Mouse (Mus musculus) CH12F3 (cell line): ENCODE measurements around the gene Hdac11.

Source experiments
- in situ Hi-C: fragments of 300-500 bp; cut with MboI; formaldehyde crosslinking; loops from 2 replicates; pipeline ENCODE4 v1.14.3; 2020; ENCODE audit warnings: low sequenced_read_pairs

Hdac11 gene

DNA sequence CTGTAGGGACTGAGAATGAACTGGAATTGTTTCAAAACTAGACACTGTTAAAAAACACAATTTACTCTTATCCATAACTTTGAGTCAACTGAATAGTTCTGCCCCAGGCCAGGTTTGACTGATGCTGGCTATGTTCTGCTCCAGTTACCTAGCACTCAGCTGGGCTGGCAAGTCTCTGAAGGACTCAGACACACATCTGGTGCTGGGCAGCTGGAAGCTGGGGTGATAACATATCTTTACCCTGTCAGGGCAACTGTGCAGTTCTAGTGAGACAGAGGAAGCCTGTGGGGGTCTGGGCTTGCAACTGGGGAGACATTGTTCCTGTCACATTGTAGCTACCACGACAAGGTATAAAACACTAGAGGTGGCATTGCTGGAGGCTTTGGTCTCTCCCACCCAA lies 25.6 kb upstream of the Hdac11 start:
- in situ Hi-C loops = no loop called here

DNA sequence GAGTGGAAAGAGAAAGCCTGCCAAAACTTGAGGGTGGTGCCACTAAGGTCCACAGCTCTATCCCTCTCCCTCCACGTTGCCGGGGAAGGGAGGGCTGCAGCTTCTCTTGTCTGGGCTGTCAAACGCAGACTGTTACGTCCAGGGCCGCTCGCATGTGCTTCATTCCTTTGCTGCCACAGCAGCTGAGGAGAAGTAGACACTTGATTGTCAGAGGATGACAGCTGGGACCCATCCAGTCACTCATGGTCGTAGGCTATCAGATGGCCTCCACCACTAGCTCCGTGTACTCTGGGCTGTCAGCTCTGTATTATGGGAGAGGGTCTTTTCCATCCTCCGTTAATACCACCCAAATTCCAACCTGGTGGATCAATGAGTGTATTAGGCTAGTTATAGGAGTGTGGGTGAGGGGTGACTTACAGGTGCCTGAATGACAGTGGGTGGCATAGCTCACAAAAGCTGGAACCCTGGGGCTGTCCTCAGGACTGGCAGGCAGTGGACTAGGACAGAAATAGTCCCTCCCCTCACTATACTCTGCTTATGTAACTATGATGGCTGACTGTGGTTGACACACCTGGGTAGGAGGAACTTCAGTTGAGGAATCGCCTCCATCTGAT lies 19.0 kb upstream of the Hdac11 start:
- in situ Hi-C loops = no loop called here

DNA sequence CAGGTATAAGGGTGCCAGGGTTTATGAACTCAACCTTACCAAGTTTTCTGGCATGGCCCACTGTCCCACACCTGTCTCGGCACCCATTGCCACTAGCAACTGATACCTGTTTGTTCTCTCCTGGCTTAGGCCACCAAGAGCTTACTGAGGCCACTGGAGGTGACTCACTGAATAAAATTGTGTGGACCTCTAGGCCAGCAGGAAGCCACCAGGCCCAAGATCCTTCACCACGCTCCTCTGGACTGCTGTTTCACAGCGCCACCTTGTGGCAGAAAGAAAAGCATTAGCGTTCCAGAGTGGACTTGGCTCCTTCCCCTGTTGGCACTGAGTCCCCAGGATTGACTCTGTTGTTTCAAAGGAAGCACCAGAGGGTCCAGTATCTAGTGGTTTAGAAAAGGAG lies 16.6 kb upstream of the Hdac11 start:
- in situ Hi-C loops = no loop called here

DNA sequence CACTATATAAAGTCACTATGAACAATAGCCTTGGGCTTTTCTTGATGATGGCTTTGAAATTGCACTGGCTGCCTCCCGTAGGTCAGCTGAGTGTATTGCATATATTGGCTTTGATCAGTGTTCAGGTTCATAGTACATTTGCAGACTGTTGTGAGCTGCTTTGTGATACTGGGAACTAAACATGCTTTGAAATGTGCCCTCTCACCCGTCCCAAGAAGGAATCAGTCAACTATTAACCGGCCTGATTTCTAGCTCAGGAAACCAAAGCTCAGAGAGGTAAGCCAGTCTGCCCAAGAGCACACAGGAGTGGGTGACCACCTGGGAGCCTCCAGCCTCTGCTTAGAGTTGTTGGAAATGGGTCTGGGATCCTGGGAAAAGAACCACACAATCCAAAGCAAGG lies 11.4 kb upstream of the Hdac11 start:
- in situ Hi-C loops = no loop called here

DNA sequence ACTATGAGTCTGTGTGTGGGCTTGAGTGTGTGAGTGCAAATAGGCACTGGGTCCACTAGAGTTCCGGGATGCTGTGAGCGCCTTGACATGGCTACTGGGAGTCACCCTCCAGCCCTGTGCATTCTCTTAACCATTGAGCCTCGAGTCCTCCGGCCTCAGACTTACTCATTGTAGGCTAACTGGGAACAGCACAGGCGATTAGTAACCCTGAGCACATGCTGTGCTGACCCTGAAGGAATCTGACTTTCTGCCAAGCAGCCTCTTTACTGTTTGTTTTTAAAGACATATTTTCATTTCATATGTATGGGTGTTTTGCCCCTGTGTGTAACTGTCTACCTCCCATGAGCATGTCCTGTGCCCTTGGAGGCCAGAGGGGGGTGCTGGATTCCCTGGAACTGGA lies 10.9 kb upstream of the Hdac11 start:
- in situ Hi-C loops = no loop called here

DNA sequence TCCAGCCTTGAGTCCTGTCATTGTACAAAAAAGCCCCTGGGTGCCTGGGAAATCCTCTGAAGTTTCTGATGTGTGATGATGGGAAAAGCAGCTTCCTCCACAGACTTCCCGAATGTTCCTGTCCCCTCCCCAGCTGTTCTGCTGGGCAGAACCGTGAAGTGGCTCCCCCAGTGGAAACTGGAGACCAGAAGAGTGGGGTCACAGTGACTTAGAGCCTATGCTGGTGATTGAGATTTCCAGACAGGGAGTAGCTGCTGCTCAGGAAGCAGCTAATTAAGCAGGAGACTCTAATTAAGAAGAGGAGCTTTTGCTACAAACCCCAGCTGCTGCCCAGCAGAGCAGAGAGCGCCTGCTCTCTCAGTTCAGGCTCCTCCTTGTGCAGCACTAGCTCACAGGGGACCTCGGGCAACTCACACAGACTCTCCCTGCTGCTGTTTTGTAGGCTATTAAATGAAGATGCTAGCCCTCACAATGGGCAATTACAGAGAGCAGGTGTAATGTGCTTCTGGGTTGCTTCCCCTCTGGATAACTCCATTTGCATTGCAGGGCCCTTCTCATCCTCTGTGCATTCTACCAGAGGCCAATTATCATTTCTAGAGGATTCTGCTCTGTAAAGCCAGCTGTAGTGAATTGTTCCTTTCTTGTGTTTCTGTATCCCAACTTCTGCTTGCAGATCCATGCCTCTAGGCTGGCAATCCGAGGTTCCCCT lies 9.9 kb upstream of the Hdac11 start:
- in situ Hi-C loops = no loop called here

DNA sequence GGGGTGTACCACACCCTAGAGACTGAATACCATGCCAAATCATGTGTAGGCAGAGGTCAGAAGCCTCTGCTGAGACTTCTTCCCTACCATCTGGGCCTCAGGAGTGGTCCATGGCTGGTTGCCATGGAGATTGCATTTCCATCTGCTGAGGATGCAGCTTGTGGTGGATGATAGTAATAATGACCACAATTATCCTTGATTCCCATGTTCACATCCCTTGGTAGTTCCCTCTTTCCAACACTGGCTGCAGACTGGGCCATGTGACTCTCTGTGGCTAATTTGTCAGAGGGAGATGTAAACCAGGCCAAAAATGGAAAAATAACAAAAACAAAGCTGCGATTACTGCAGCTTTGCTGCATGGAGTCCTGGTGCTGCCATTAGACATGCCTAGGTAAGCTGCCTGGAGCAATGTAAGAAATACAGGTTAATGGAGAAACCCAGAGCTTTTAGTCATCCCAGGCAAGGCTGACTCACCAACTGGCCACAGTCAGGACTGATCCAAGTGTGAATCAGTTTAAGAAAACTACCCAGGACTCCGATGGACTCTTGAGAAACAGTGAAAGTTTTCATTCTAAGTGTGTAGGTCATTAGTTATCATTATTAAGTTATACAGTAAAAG lies 9.2 kb upstream of the Hdac11 start:
- in situ Hi-C loops = no loop called here

DNA sequence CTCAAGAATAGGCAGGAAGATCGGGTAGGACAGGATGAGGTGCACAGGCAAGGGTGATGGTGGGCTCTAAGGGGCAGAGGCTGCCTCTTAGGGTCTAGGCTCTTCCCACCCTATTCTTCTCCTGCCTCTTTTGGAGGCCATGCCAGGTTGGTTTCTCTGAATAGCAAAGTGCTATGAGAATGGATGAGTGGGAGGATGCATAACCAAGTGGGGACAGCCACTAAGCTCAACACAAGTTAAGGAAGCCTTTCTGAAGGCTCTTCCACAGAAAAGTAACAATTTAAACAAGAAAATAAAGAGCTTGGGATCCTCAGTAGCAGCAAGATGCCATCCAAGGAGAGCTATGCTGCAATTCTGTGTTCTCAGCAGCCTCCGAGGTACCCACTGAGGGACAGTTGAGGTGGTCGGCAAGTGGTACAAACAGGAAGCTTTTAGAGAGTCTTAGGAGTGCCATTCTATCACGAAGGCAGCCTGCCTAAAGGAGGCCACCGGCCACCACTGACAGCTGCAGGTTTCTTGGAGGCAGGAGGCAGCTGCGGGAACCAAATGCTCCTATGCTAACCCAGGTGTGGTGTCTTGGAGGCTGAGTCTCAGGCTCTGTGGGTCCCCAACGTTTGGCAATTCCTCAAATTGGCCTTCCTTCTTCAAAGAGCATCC lies 3.4 kb upstream of the Hdac11 start:
- in situ Hi-C loops = no loop called here

DNA sequence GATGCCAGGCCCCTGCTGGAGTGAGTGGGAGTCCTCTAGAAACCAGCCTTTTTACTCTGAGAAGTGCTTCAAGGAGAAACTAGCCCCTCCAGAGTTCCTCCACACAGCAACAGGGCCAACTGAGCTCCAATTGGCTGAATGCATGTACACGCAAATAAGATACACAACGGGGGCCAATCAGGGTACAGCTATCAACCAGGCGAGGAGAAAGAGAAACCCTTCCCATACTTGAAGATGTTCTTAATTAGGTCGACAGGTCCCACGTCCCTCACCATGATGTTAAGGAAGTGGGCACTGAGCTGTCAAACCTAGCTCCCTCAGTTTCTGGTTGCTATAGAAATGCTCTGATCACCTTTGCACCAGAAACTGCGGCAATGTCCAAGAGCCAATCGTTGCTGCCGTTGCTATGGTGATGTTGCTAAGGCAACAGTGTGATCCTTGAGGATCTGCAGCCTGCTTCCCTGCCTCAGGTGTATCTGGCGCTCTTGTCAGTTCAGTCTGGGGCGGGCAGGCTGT lies 2.9 kb upstream of the Hdac11 start:
- in situ Hi-C loops = no loop called here

DNA sequence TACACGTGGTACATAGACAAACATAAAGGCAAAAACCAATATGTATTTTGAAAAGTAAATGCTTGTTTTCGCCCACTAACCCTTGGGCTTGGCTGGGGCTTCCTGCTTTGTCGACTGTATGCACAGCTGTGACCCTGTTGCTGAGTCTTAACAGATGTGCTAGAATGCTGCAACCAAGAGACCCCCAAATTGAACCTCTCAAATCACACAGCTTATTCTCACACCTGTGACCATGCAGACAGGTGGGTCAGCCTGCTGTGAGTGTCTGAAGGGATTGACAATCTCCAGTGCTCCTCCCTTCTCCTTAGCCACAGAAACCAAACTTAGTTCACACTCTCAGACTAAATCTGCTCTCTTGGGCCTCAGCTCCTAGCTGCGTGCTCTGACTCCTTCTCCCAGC lies 1.8 kb upstream of the Hdac11 start:
- in situ Hi-C loops = no loop called here

DNA sequence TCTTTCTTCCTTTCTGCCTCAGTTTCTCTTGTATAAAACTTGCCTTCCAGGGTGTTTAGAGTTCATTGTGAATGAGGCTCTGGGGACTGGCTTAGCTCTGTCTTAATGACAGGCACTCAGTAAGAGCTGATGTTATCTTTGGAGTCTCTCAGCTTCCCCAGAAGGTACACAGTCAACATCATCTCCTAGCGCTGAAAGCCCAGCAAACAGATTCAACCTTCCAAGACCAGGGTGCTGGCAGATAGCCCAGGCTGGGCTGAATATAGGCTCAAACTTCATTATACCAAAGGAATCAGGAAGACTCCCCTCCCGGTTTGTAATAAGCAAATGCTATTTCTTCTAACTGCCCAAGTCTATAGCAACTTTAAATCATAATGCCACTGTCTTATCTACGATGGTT lies 1.2 kb upstream of the Hdac11 start:
- in situ Hi-C loops = no loop called here

DNA sequence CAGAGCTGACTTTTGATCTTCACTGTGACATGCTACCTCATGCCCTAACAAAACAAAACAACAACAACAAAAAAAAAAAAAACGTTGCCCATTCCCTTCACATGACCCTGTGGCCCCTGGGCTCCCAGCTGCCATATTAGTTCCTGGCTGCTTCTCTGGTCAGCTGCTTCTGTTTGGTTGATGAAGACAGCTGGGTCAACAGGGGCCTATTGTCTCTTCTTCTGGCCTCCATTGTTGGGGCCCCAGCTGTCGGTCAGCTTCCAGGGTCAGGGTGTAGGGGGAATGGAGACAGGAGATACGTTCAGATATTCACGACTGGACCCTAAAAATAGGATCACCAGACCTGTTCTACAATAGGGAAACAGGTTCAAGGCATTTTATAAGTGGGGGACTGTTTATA lies 403 bp upstream of the Hdac11 start:
- in situ Hi-C loops = no loop called here

DNA sequence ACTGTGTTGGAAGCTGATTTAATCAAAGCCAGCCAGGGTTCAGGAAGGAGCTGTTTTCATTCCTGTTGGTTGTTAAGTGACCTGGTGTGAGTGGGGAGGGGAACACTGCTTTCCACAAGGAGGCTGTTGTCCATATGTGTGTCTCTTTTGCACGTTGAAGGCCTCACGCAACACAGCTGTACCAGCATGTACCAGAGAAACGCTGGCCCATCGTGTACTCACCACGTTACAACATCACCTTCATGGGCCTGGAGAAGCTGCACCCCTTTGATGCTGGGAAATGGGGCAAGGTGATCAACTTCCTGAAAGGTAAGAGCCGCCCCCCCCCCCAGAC lies 739 bp downstream of the Hdac11 start:
- in situ Hi-C loops = no loop called here

DNA sequence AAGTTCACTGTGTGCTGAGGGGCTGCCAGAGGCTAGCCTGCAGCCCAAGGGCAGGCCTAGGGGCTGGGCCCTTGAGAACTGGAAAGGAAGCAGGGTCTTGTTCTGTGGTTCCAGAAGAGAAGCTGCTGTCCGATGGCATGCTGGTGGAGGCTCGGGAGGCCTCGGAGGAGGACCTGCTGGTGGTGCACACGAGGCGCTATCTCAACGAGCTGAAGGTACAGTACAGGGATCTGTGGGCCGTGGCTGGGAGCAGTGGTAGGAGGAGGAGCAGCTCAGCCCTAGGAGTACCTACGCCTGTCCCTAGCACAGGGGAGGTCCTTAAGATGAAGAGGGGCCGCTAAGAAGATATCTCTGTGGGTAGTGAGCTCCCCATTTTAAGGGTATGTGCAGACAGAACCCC lies 2.6 kb downstream of the Hdac11 start:
- in situ Hi-C loops = no loop called here

DNA sequence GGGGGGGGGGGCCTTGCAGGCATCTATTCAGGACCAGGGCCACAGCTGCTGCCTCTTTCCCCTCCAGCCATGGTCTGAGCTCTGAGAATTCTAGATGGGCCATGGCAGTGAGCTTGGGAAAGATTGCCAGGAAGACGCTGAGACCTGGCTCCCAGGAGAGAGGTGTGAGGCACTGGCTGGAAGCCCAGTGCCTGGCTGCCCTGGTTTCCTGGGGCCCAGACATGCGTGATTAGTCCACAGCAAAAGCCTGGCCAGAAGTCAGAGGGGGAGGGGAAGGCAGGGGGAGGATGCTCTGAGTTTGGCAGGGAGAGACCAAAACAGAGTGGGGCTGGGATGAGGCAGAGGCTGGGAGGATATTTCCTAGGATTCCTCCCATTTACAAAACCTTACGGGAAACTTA lies 3.9 kb downstream of the Hdac11 start:
- in situ Hi-C loops = loop anchor here (5.0 kb wide), 1 partner anchor 117 kb away; no protein-coding TSS in a partner anchor

DNA sequence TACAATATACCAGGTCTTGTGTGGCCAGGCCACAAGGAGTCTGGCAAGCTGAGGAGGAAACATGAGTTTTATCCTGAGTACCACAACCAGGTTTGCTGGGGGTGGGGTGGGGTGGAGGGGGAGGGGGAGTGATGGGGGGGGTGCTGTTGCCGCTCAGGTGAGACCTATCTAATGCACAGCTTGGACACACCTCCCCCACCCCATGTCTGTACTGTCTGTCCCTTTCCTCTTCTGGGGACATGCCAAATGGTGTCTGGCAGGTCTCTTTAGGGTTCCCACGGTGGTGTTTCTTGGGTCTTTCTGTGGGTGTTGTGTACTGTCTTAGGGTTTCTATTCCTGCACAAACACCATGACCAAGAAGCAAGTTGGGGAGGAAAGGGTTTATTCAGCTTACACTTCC lies 4.5 kb downstream of the Hdac11 start:
- in situ Hi-C loops = loop anchor here (5.0 kb wide), 1 partner anchor 116 kb away; no protein-coding TSS in a partner anchor

DNA sequence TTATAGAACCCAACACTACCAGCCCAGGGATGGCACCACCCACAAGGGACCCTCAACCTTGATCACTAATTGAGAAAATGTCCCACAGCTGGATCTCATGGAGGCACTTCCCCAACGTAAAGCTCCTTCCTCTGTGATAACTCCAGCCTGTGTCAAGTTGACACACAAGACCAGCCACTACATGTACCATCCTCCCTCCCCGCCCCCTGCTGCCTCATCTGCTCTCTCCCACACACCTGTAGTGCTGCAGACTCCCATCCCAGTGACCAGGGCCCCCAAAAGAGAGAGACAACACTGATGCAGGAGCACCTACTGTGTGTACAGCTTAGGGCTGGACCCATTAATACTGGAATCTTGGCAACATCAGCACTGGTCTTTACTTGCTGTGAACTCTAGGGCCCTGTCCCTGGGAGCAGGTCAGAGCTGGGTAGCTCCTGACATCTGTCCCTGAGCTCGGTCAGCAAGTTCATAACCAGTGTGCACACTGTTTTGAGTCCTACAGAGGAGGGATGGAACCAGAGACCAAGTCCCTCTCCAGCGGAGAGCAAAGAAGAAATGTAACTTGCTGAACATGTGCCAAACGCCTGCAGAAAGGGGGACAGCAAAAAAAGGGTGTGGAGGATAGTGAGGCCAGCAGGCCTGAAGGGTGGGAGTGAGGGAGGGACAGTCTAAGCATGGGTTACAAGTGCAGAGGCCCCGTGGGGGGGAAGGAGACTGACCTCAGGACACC lies 5.2 kb downstream of the Hdac11 start:
- in situ Hi-C loops = loop anchor here (5.0 kb wide), 1 partner anchor 116 kb away; no protein-coding TSS in a partner anchor

DNA sequence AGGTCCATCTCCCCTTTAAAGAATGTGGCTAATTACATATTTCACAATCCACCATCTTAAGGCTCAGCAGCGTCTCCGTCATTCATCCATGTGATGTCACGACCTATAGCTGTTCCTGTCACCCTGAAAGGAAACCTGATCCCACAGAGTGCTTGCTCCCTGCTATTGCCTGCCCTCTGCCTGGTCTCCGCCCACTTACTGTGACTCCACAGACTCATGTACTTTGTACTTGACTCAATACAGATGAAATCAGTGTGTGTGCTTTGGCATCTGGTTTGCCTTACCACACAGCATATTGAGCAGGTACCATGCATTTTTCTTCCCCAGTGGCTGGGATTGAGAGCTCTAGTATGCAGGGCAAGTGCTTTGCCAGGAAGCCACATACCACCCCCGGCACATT lies 5.8 kb downstream of the Hdac11 start:
- in situ Hi-C loops = loop anchor here (5.0 kb wide), 1 partner anchor 115 kb away; no protein-coding TSS in a partner anchor

DNA sequence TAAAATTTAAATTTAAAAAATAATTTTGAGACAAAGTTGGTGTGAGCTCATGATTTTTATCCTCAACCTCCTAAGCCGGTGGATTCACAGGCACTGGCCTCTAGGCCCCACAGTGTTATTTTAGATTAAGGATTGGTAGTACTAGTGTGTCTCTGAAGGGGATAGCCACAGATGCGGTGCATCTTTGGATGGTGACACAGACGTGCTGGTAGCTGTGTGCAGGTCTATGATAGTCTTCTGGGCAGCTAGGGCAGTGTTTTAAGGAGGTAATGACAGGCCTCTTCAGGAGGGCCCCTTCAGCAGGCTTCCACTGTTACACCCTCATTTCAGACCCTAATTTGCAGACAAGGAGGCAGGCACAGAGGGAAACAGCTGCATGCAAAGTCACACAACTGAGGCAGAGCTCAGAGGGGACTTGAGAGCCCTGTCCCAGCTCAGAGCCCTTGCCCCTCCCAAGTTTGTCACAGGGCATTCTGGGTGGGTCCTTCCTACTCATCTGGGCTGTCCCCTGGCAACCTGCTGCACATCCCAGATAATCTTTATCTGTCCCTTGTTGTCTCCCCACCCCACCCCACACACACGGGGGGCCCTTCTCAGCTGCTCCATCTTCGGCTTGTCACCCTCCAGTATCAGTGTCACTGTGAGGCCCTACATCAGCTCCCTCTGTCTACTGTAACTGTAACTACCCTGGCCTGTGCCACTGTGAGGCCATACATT lies 6.9 kb downstream of the Hdac11 start:
- in situ Hi-C loops = loop anchor here (5.0 kb wide), 1 partner anchor 114 kb away; no protein-coding TSS in a partner anchor

DNA sequence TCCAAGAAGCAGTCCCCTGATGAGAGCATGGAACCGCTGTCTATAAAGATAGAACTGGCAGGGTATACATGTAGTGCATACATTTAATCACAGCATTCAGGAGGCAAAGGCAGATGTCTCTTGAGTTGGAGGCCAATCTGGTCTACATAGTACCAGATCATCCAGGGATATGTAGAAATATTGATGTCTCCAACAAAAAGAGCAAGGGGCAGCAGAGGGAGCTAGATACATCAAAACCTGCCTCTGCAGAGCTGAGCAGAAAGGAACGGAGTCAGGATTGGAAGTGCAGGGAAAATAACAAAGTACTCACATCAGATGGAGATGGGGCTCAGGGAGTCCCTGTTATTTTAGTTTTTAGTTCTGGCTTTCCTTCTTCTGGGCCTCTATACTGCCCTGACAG lies 8.1 kb downstream of the Hdac11 start:
- in situ Hi-C loops = loop anchor here (5.0 kb wide), 1 partner anchor 113 kb away; no protein-coding TSS in a partner anchor
